Mouse (Mus musculus): ENCODE measurements around the gene 4930455H04Rik. TPM values are rescaled to one million over a fixed set of nuclear protein-coding genes. Genes with fewer than 3 reads are reported as not detected.

The 4930455H04Rik gene
- total RNA-seq (2014; rRNA removed), result not detected in 2 replicates
- polyA plus RNA-seq (2015; fragmentation: Nextera tagmentation; extraction: Ambion mirVana), result not detected in 2 replicates

DNA sequence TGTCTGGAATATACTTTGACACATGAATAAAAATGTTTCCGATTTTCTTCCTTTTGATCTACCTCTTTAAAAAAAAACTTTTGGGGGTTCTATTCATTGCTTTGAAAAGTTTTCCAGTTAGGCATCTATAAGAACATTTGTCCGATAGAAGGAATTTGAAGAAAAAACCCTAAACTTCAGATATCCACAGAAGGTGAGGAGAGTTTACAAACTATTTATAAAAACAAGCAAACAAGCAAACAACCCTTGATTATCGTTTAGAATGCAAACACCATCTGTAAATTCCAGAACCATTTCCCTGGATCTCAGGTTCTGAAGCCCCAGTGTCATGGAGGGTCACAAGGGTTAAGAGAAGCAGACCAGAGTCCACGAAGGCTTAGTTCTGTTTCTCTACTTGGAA lies at the start of gene 4930455H04Rik:
Gene 4930455H04Rik (plus strand): TSS at position 301 of the 400 bp plus-strand sequence.
- Histone ChIP-seq H3K4me1 (ENCODE audit: insufficient read depth) (no peaks in the 10 kb centered on the region; the same call in 1 of the 2 replicates), H3K4me2 (ENCODE audit: low read depth) (peak within 1 kb of the TSS; percentile 59), H3K27ac (ENCODE audit: low read depth, low read length) (peak within 1 kb of the TSS; percentile 83), H3K9me3 (ENCODE audit: low read length) (no peaks in the 10 kb centered on the region), H3K9ac (peak within 1 kb of the TSS; percentile 63), H3K36me3 (ENCODE audit: insufficient read depth) (no peaks in the 10 kb centered on the region), H3K4me3 (ENCODE audit: low read depth, low read length) (peak within 1 kb of the TSS; percentile 49), H3K27me3 (ENCODE audit: insufficient read depth, low read length) (no peaks in the 10 kb centered on the region)
- WGBS, result 40% methylated on average over 4 of the region's 4 CpGs
- no peak for ATAC-seq
- no peak for TF ChIP-seq CTCF (IDR thresholded peaks at IDR 0.05; ENCODE audit: low read depth)
- no peak for DNase-seq

DNA sequence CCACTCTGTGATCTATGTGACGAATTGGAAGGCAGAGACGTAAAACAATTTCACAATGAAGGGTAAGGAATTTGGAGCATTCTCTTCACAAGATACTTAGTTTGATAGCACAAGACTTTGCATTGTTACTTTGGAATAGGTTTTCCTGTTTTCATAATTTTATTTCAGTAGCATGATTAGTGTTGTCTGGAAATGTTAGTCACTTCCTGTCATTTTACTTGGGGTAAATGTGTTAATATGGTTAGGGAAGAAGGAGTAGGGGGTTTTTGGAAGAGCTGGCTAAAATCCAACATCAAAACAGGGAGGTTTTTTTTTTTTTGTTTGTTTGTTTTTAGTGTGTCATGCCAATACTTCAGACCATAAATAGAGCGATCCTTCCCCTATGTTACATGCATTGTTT lies 46.5 kb upstream of the 4930455H04Rik start:
- H3K4me1 ChIP-seq (ENCODE audit: insufficient read depth), result no peaks in the 10 kb centered on the region
- no peaks in the 10 kb centered on the region for H3K27me3 ChIP-seq (ENCODE audit: insufficient read depth, low read length)
- H3K9me3 ChIP-seq (ENCODE audit: low read length), result no peaks in the 10 kb centered on the region
- no peak overlapping the region for H3K27ac ChIP-seq (ENCODE audit: low read depth, low read length)
- ATAC-seq, result no peak
- TF ChIP-seq CTCF (IDR thresholded peaks at IDR 0.05; ENCODE audit: low read depth), result no peak
- H3K9ac ChIP-seq, result no peak overlapping the region
- no peak overlapping the region for H3K4me3 ChIP-seq (ENCODE audit: low read depth, low read length)
- 86% methylated on average over 3 of the region's 3 CpGs for WGBS
- H3K36me3 ChIP-seq (ENCODE audit: insufficient read depth), result peaks cover 9% of the 10 kb centered on the region; the same call in 1 of the 2 replicates
- H3K4me2 ChIP-seq (ENCODE audit: low read depth), result no peak overlapping the region
- DNase-seq, result no peak

DNA sequence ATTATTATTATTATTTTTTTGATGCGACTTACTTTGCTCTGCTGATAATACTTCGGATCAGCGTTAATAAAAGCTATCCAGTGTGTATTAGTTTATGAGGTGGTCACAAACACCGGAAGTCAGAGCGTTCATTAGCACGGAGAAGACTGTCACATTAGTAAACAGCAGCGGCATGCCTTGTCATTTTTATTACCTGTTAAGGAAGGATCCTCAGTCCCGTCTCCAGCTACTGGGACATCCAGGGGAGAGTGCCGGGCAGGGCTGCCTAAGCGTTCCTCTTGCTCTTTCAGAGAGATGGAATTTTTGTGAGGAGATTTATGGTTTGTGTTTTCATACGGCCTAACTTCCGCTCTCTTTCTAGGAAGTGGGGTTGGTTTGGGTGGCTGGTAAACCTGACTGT lies 45.0 kb upstream of the 4930455H04Rik start:
- WGBS, result 94% methylated on average over 12 of the region's 12 CpGs
- H3K4me1 ChIP-seq (ENCODE audit: insufficient read depth), result no peaks in the 10 kb centered on the region
- no peaks in the 10 kb centered on the region for H3K9me3 ChIP-seq (ENCODE audit: low read length)
- H3K4me3 ChIP-seq (ENCODE audit: low read depth, low read length), result no peak overlapping the region
- H3K36me3 ChIP-seq (ENCODE audit: insufficient read depth), result peaks cover 9% of the 10 kb centered on the region; the same call in 1 of the 2 replicates
- ATAC-seq (no peak), DNase-seq (no peak)
- no peak overlapping the region for H3K9ac ChIP-seq
- H3K27ac ChIP-seq (ENCODE audit: low read depth, low read length), result no peak overlapping the region
- no peak for TF ChIP-seq CTCF (IDR thresholded peaks at IDR 0.05; ENCODE audit: low read depth)
- H3K27me3 ChIP-seq (ENCODE audit: insufficient read depth, low read length), result no peaks in the 10 kb centered on the region
- H3K4me2 ChIP-seq (ENCODE audit: low read depth), result no peak overlapping the region

DNA sequence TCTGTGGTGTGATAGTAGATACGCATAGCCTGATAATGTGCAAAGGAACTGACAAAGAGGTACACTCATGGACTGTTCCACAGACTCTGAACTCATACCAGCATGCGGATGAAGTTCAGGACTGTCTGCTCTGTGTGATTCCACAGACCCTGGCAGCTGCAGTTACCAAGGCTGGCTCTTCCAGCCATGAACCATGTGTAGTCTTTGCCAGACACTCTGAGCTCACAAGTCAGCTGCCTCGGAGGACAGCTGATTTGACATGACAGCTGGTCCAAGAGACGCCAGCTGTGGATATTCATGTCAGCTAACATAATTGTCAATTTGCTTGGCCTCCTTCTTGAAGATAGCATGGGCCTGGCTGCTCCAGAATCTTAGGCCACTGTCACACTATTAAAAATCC lies 39.1 kb upstream of the 4930455H04Rik start:
- no peak for TF ChIP-seq CTCF (IDR thresholded peaks at IDR 0.05; ENCODE audit: low read depth)
- Histone ChIP-seq H3K4me3 (ENCODE audit: low read depth, low read length) (no peak overlapping the region), H3K4me1 (ENCODE audit: insufficient read depth) (no peaks in the 10 kb centered on the region), H3K9ac (no peak overlapping the region), H3K4me2 (ENCODE audit: low read depth) (no peak overlapping the region), H3K9me3 (ENCODE audit: low read length) (no peaks in the 10 kb centered on the region), H3K27me3 (ENCODE audit: insufficient read depth, low read length) (no peaks in the 10 kb centered on the region), H3K36me3 (ENCODE audit: insufficient read depth) (no peaks in the 10 kb centered on the region), H3K27ac (ENCODE audit: low read depth, low read length) (no peak overlapping the region)
- DNase-seq (no peak), ATAC-seq (peak; percentile 67)
- 75% methylated on average over 4 of the region's 4 CpGs for WGBS

DNA sequence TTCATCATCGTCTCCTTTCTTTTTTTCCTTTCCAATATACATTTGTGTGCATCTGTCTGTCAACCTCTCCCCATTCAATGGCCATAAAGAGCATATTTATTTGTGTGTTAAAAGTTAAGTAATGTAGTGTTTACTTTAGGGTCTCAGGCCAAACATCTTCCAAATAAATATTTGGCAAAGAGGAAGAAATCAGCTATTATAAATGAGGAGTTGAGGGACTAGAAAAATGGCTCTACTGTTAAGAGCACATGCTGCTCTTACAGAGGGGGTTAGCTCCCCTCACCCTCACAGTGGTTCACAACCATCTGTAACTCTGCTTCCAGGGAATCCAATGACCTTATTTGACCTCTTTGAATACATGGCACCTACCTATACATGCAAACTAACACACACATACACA lies 34.9 kb upstream of the 4930455H04Rik start:
- 96% methylated on average over 1 of the region's 1 CpGs for WGBS
- ATAC-seq (no peak), DNase-seq (no peak)
- no peak overlapping the region for H3K4me3 ChIP-seq (ENCODE audit: low read depth, low read length)
- TF ChIP-seq CTCF (IDR thresholded peaks at IDR 0.05; ENCODE audit: low read depth), result no peak
- no peaks in the 10 kb centered on the region for H3K9me3 ChIP-seq (ENCODE audit: low read length)
- H3K27ac ChIP-seq (ENCODE audit: low read depth, low read length), result no peak overlapping the region
- H3K36me3 ChIP-seq (ENCODE audit: insufficient read depth), result no peaks in the 10 kb centered on the region
- H3K4me2 ChIP-seq (ENCODE audit: low read depth), result no peak overlapping the region
- H3K27me3 ChIP-seq (ENCODE audit: insufficient read depth, low read length), result no peaks in the 10 kb centered on the region
- no peak overlapping the region for H3K9ac ChIP-seq
- H3K4me1 ChIP-seq (ENCODE audit: insufficient read depth), result no peaks in the 10 kb centered on the region

DNA sequence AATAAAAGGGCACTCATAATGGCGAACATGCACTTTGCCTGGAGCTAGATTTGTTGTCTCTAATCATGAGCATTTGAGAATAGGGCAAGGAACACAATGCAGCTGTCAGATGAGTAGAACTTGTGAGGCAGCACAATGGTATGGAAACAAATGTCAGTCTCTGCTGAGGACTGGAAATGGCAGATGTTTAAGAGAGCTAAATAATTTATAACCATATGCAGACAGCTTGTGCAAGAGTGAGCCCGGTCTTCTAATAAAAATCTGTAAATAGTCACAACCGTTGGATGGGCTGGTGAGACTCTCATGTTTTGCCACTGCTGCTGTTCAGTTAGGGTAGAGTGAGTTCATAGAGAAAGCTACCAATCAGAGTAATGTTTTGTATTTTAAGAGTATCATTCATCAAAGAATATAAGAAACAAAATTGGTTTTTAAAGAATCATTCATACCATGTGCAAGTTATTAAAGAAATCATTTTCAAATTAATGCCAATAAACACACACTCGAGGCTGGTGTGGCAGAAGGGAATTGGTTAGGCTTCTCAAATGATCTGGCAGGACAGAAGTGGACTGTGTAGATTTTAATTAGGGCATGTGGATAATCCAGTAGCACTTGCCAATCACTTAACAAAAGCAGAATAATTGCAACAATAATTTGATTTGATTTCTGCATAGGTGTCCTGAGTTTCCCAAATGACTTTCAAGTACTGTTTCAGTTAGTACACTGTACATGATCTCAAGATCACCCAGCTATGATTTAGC lies 31.0 kb upstream of the 4930455H04Rik start:
- Histone ChIP-seq H3K36me3 (ENCODE audit: insufficient read depth) (no peaks in the 10 kb centered on the region), H3K27ac (ENCODE audit: low read depth, low read length) (0 out of 2 replicates have a peak overlapping the region, but pooled peaks have one; percentile 15), H3K9ac (no peak overlapping the region), H3K4me3 (ENCODE audit: low read depth, low read length) (no peak overlapping the region), H3K4me2 (ENCODE audit: low read depth) (no peak overlapping the region), H3K27me3 (ENCODE audit: insufficient read depth, low read length) (no peaks in the 10 kb centered on the region), H3K9me3 (ENCODE audit: low read length) (no peaks in the 10 kb centered on the region), H3K4me1 (ENCODE audit: insufficient read depth) (no peaks in the 10 kb centered on the region)
- ATAC-seq, result no peak
- 33% methylated on average over 4 of the region's 4 CpGs for WGBS
- TF ChIP-seq CTCF (IDR thresholded peaks at IDR 0.05; ENCODE audit: low read depth), result no peak
- DNase-seq, result no peak

DNA sequence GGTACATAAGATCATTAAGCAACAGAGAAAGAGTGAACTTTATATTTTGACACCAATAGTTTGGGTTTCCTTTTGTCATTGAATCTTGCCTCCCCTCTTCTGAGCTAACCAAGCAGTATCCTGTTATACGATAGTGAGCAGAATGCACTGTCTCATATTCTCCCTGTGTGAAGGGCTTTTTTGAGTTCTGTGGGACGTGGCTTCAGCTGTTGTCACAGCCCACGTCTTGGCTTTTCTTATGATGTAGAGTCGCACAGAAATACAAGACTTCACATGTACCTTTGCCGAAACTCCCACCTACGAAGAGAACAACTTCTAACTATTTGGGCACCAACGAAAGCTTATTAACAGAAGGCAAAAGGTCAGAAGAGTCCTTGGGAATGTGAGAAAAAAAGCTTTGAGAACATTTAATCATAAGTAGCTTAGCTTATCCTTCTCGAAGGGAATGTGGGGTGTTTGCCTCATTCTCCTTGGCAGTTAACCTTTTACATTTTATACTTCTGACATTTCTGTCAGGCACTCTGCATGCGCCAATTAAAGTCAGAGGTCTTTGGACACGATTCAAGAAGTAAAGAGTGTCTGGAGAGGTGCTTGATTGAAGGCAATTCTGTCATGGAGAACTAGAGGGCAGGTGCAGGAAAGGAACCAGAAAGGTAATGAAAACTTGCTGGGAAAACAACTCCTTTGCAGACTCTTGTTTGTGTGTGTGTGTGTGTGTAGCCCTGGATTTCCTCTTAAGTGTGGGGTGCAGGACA lies 27.1 kb upstream of the 4930455H04Rik start:
- no peak for ATAC-seq
- no peak for DNase-seq
- Histone ChIP-seq H3K27ac (ENCODE audit: low read depth, low read length) (no peak overlapping the region), H3K9ac (no peak overlapping the region), H3K27me3 (ENCODE audit: insufficient read depth, low read length) (no peaks in the 10 kb centered on the region), H3K36me3 (ENCODE audit: insufficient read depth) (no peaks in the 10 kb centered on the region), H3K4me2 (ENCODE audit: low read depth) (no peak overlapping the region), H3K9me3 (ENCODE audit: low read length) (no peaks in the 10 kb centered on the region), H3K4me1 (ENCODE audit: insufficient read depth) (no peaks in the 10 kb centered on the region), H3K4me3 (ENCODE audit: low read depth, low read length) (no peak overlapping the region)
- 73% methylated on average over 10 of the region's 10 CpGs for WGBS
- no peak for TF ChIP-seq CTCF (IDR thresholded peaks at IDR 0.05; ENCODE audit: low read depth)
